Mouse (Mus musculus): ENCODE results near the gene Slc39a11. TPM values are rescaled to one million over a fixed set of nuclear protein-coding genes. Genes with fewer than 3 reads are reported as not detected.

Slc39a11 gene
- total and polyA plus RNA-seq, 3 experiments = 43.2 to 54.4 (median 51.0) TPM

DNA sequence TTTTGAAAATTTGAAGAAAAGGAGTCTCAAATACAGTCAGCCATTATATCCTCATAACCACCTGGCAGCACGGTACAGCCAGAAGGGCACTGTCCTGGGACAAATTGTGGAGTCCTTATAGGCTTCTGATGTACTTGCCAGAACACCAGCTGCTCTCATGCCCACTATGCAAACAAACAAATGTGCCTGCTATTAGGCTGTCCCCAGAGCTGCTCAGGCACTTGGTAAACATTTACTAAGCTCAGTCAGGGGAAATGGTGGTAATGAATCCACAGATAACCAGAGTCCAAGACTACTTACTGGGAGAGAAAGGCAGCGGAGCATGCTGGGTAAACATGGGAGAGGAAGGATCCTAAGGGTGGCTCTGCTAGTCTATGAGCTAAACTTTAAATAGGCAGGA is 17.2 kb upstream of the Slc39a11 start:
- no peak overlapping the region for H3K4me2 ChIP-seq (ENCODE audit: insufficient read depth, low read depth, poor library complexity, severe bottlenecking)
- no peak overlapping the region for H3K27ac ChIP-seq (ENCODE audit: insufficient read depth, low read depth)
- in situ Hi-C loops (cut with MboI; ENCODE audit: low pct_ligation_motif_present, low pct_unique_long_range_greater_than_20kb, low sequenced_read_pairs) = no loop called here
- H3K27me3 ChIP-seq (replicated peaks) = no peaks in the 10 kb centered on the region
- H3K4me3 ChIP-seq (replicated peaks in 1 of 3; ENCODE audit: low read depth in 2 of 3, low read length in 2 of 3, poor library complexity in 1 of 3) = no peak overlapping the region
- H3K4me1 ChIP-seq (ENCODE audit: control insufficient read depth in 1 of 2, insufficient read depth in 2 of 2) = peaks cover 0 to 28% of the 10 kb centered on the region in 2 experiments; a peak in 2 of 4 replicates
- DNase-seq (ENCODE audit: extremely low read depth) = no peak
- no peak overlapping the region for H3K9ac ChIP-seq (ENCODE audit: insufficient read depth, low read depth)
- H3K36me3 ChIP-seq (replicated peaks in 1 of 2; ENCODE audit: control insufficient read depth in 1 of 2, insufficient read depth in 1 of 2, low read length in 1 of 2) = peaks cover 61 to 84% of the 10 kb centered on the region in 2 experiments
- no peaks in the 10 kb centered on the region for H3K9me3 ChIP-seq (replicated peaks; ENCODE audit: low read length)
- H3K79me2 ChIP-seq (replicated peaks; ENCODE audit: control insufficient read depth, extremely low read depth, insufficient read depth, poor library complexity, severe bottlenecking) = peaks cover 20% of the 10 kb centered on the region
- TF ChIP-seq POLR2AphosphoS2 (IDR thresholded peaks at IDR 0.05; ENCODE audit: low read depth, low read length) = peak; percentile 26; the same call in 1 of the 2 replicates
- no peak for TF ChIP-seq TCF12 (IDR thresholded peaks at IDR 0.05; ENCODE audit: low read depth, low read length)
- dilution Hi-C loops (cut with MboI; ENCODE audit: extremely low pct_ligation_motif_present, extremely low pct_unique_long_range_greater_than_20kb, low sequenced_read_pairs) = no loop called here

DNA sequence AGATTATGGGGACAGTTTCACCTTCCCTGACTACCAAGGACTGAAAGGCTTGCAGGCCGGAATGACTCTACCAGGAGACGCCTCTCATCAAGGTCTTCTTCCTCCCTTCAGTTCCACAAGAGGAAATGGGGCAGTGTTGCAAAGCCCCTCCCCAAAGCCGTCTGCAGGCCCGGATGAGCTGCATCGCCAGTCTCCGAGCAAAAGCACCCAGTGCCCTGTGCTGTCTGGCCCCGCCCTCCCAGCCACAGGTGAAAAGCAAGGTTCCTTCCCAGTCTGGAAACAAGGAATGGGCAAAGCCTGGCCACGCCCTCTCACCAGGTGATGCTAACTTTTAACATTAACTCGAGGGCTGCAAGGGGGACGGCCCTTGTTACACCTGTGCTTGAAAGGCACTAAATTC is 16.8 kb upstream of the Slc39a11 start:
- H3K9me3 ChIP-seq (replicated peaks; ENCODE audit: low read length) = no peaks in the 10 kb centered on the region
- H3K79me2 ChIP-seq (replicated peaks; ENCODE audit: control insufficient read depth, extremely low read depth, insufficient read depth, poor library complexity, severe bottlenecking) = peaks cover 17% of the 10 kb centered on the region
- TF ChIP-seq MEF2A (IDR thresholded peaks at IDR 0.05; ENCODE audit: borderline replicate concordance, low read depth, low read length) = no peak
- TF ChIP-seq JUND (conservative IDR thresholded peaks at IDR 0.05; ENCODE audit: low read depth, low read length) = no peak
- no peak for TF ChIP-seq CTCF (conservative IDR thresholded peaks at IDR 0.05 in 1 of 2, IDR thresholded peaks at IDR 0.05 in 1 of 2; ENCODE audit: low read depth in 2 of 2, low read length in 2 of 2)
- TF ChIP-seq ZKSCAN1 (IDR thresholded peaks at IDR 0.05; ENCODE audit: borderline replicate concordance, low read depth, low read length) = no peak
- no peak for TF ChIP-seq JUN (IDR thresholded peaks at IDR 0.05; ENCODE audit: insufficient read depth, low read depth, low read length)
- no peak for TF ChIP-seq USF1 (IDR thresholded peaks at IDR 0.05; ENCODE audit: low read depth, low read length)
- TF ChIP-seq PAX5 (IDR thresholded peaks at IDR 0.05; ENCODE audit: low read length) = no peak
- no peak for TF ChIP-seq TBP (conservative IDR thresholded peaks at IDR 0.05; ENCODE audit: low read depth, low read length)
- TF ChIP-seq ETS1 (conservative IDR thresholded peaks at IDR 0.05; ENCODE audit: low read depth, low read length) = no peak
- no peak for TF ChIP-seq UBTF (IDR thresholded peaks at IDR 0.05; ENCODE audit: low read depth, low read length)
- TF ChIP-seq SIN3A (IDR thresholded peaks at IDR 0.05; ENCODE audit: low read length) = no peak
- TF ChIP-seq SMC3 (IDR thresholded peaks at IDR 0.05; ENCODE audit: low read depth, low read length) = no peak
- no peak for DNase-seq (ENCODE audit: extremely low read depth)
- no peaks in the 10 kb centered on the region for H3K27me3 ChIP-seq (replicated peaks)
- no peak overlapping the region for H3K4me3 ChIP-seq (replicated peaks in 1 of 3; ENCODE audit: low read depth in 2 of 3, low read length in 2 of 3, poor library complexity in 1 of 3)
- H3K36me3 ChIP-seq (replicated peaks in 1 of 2; ENCODE audit: control insufficient read depth in 1 of 2, insufficient read depth in 1 of 2, low read length in 1 of 2) = peaks cover 64 to 85% of the 10 kb centered on the region in 2 experiments
- H3K4me1 ChIP-seq (ENCODE audit: control insufficient read depth in 1 of 2, insufficient read depth in 2 of 2) = peaks cover 0 to 28% of the 10 kb centered on the region in 2 experiments; a peak in 2 of 4 replicates
- H3K4me2 ChIP-seq (ENCODE audit: insufficient read depth, low read depth, poor library complexity, severe bottlenecking) = no peak overlapping the region
- in situ Hi-C loops (cut with MboI; ENCODE audit: low pct_ligation_motif_present, low pct_unique_long_range_greater_than_20kb, low sequenced_read_pairs) (no loop called here), dilution Hi-C loops (cut with MboI; ENCODE audit: extremely low pct_ligation_motif_present, extremely low pct_unique_long_range_greater_than_20kb, low sequenced_read_pairs) (no loop called here)
- no peak overlapping the region for H3K27ac ChIP-seq (ENCODE audit: insufficient read depth, low read depth)
- H3K9ac ChIP-seq (ENCODE audit: insufficient read depth, low read depth) = no peak overlapping the region

DNA sequence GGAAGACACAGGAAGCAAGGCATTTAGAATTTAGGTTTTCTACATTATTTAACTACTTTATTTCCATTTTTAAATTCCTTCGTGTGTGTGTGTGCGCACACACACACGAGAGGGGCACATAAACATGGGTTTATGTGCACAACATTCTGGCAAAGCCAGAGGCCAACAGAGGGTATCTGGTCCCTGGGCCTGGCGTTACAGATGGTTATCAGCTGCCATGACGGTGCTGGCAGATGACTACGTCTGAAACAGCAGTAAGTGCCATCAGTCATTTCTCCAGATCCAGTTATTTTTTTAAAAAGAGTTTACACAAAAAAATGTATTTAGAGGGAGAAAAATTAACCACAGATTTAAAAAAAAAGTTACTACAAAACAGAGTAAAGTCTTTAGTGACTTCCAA is 16.3 kb upstream of the Slc39a11 start:
- H3K36me3 ChIP-seq (replicated peaks in 1 of 2; ENCODE audit: control insufficient read depth in 1 of 2, insufficient read depth in 1 of 2, low read length in 1 of 2) = peaks cover 65 to 85% of the 10 kb centered on the region in 2 experiments
- in situ Hi-C loops (cut with MboI; ENCODE audit: low pct_ligation_motif_present, low pct_unique_long_range_greater_than_20kb, low sequenced_read_pairs) (no loop called here), dilution Hi-C loops (cut with MboI; ENCODE audit: extremely low pct_ligation_motif_present, extremely low pct_unique_long_range_greater_than_20kb, low sequenced_read_pairs) (no loop called here)
- no peak for DNase-seq (ENCODE audit: extremely low read depth)
- no peak overlapping the region for H3K4me3 ChIP-seq (replicated peaks in 1 of 3; ENCODE audit: low read depth in 2 of 3, low read length in 2 of 3, poor library complexity in 1 of 3)
- TF ChIP-seq ZKSCAN1 (IDR thresholded peaks at IDR 0.05; ENCODE audit: borderline replicate concordance, low read depth, low read length) (no peak), ETS1 (conservative IDR thresholded peaks at IDR 0.05; ENCODE audit: low read depth, low read length) (no peak), MAZ (IDR thresholded peaks at IDR 0.05; ENCODE audit: low read depth, low read length) (no peak), NELFE (IDR thresholded peaks at IDR 0.05; ENCODE audit: low read depth, low read length) (no peak), CHD1 (IDR thresholded peaks at IDR 0.05; ENCODE audit: low read depth, low read length) (no peak), PAX5 (IDR thresholded peaks at IDR 0.05; ENCODE audit: low read length) (no peak), MAFK (IDR thresholded peaks at IDR 0.05; ENCODE audit: insufficient replicate concordance, low read length) (no peak), ZNF384 (IDR thresholded peaks at IDR 0.05; ENCODE audit: low read depth, low read length) (no peak)
- peaks cover 0 to 28% of the 10 kb centered on the region in 2 experiments; a peak in 2 of 4 replicates for H3K4me1 ChIP-seq (ENCODE audit: control insufficient read depth in 1 of 2, insufficient read depth in 2 of 2)
- H3K27me3 ChIP-seq (replicated peaks) = no peaks in the 10 kb centered on the region
- H3K9me3 ChIP-seq (replicated peaks; ENCODE audit: low read length) = no peaks in the 10 kb centered on the region
- no peak overlapping the region for H3K27ac ChIP-seq (ENCODE audit: insufficient read depth, low read depth)
- no peak overlapping the region for H3K4me2 ChIP-seq (ENCODE audit: insufficient read depth, low read depth, poor library complexity, severe bottlenecking)
- H3K9ac ChIP-seq (ENCODE audit: insufficient read depth, low read depth) = no peak overlapping the region
- peaks cover 17% of the 10 kb centered on the region for H3K79me2 ChIP-seq (replicated peaks; ENCODE audit: control insufficient read depth, extremely low read depth, insufficient read depth, poor library complexity, severe bottlenecking)

All from CH12.LX (cell line).